Mouse (Mus musculus) gastrocnemius, adult 18-20 months (tissue): ENCODE results near the gene Hs3st2. TPM values are rescaled to one million over a fixed set of nuclear protein-coding genes. Genes with fewer than 3 reads are reported as not detected.

Source experiments
- DNase-seq: peaks from one replicate; pipeline ENCODE4 v3.0.0; 2021; ENCODE audit warnings: low spot score
- total RNA-seq, 2 experiments: library from RNA; stranded (reverse); gene quantifications; 2 replicates each; pipeline ENCODE4 v1.2.3; 2021

Hs3st2 gene
- total RNA-seq, 2 experiments from 2014 or later = not detected

DNA sequence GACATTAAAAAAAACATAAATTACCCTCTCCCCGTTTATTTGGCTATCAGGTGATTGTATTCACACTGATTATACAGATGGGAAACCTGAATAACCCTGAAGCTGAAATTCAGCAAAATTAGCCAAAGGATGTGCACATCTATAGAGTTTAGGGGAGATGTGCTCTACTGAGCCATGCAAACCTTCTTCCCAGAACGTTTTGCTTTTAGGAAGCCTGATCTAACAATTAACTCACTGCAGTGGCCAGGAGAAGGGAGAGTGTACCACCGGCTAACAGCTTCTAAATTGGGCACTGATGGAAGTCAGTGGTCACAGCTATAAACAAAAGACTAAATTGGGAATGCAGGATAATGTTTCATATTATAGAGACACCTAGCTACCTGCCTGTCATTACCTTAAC, 66.4 kb downstream of the Hs3st2 start:
- no peak for DNase-seq

GRCm38 (mm10) chr7:121460626-121461025, 69.0 kb downstream of the Hs3st2 start:
- no peak for DNase-seq

GRCm38 (mm10) chr7:121464441-121464840, 72.8 kb downstream of the Hs3st2 start:
- DNase-seq = no peak

DNA sequence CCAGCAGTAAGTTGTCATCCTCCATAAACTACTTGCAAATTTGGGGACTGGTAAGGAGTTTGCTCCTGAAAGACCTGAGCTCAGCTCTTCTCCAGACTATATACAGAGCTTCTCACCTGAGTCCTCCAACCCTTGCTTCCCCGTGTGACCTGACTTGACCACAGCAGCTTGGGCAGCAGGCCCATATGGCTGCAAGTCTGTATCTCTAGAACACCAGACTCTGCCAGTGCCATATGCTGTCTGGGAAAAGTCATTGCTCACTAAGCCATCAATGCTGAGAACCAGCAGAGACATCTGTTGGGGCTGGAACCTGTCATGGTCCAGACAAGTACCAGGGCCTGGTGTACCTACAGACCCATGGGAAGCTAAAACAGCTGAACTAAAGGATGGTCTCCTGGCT, 73.5 kb downstream of the Hs3st2 start:
- DNase-seq = no peak

DNA sequence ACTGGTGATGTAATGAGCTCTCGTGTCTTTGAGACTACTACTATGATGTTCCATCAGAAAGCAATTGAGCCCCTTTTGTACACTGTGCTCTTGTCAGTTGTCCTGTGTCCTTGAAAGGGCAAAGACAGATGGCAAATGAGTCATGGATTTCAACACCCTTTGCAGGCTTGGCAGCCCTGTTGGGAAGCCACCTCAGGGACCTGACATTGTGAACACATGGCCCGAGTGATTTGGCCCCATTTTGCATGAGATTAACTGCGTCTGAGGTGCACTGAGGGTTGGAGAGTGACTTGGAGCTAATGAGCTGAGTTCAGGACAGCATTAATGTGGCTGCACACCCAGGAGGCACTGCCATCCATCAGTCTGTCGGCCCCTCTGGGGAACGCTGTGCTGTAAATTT, 74.7 kb downstream of the Hs3st2 start:
- DNase-seq = no peak

GRCm38 (mm10) chr7:121469435-121469834, 77.8 kb downstream of the Hs3st2 start:
- DNase-seq = peak; percentile 2

- no peak for DNase-seq
Measured at GRCm38 (mm10) chr7:121478302-121478701, 86.6 kb downstream of the Hs3st2 start.

- DNase-seq = no peak
Measured at GRCm38 (mm10) chr7:121480106-121480505, 88.4 kb downstream of the Hs3st2 start.

- DNase-seq = no peak
Measured at GRCm38 (mm10) chr7:121484590-121484989, 92.9 kb downstream of the Hs3st2 start.

DNA sequence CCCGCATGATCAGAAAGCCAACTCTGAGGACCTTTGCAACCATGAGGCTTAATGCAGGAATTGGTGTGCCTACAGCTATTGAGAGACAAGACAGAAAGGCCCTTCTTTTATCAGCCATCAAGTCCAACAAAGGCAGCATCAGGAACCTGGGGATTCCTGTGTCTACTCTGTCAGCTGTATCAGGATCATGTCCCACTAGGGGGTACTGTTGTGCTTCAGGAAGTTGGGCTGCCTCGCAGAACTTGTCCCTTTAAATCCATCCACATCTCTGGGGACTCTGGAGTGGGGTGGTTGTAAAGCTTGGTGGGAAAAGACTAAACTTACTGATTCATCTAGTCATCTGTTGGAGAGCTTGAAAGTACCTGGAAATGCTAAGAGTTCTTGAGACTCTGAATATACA, 93.6 kb downstream of the Hs3st2 start:
- no peak for DNase-seq

DNA sequence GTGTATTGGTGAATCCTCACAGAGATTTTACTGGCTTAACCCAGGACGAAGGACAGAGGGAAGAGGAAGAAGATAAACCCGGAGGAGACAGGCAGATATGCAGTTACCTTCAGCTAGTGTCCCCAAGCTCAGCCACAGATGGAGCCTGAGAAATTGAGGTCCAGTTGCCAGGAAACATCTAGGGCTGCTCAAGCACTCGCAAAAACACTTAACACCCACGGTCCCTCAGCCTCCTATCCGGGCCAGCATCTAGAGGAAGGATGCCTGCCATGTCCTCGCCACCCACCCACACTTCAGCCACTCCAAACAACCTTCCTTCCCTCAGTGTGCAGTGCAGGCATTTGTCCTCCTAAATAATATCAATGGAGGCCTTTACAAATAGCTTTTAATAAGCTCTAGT, 95.6 kb downstream of the Hs3st2 start:
- no peak for DNase-seq

DNA sequence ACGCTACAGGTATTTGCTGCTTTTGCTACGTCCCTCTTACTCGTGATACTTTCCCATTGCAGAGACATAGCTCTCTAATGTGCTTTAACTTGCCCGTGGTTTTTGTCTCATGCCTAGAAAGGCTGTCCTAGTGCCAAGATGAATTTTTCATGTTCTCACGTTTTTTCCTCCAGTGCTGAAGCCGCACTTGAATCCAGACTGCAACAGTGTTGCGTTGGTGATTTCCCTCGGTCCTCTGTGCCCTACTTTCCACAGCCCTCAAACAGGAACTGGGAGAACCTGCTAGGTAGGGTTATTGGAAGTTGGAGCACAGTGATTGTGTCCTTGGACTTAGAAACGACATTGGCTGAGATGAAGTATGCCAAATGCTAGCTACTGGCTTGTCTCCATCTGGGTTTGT, 97.7 kb downstream of the Hs3st2 start:
- DNase-seq = no peak

GRCm38 (mm10) chr7:121491455-121492005, 99.9 kb downstream of the Hs3st2 start:
- DNase-seq = no peak

DNA sequence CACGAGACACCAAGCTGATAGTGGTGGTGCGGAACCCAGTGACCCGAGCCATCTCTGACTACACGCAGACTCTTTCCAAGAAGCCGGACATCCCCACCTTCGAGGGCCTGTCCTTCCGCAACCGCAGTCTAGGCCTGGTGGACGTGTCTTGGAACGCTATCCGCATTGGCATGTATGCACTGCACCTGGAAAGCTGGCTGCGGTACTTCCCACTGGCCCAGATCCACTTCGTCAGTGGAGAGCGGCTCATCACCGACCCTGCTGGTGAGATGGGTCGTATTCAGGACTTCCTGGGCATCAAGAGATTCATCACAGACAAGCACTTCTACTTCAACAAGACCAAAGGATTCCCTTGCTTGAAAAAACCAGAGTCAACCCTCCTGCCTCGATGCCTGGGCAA, 108.9 kb downstream of the Hs3st2 start:
- no peak for DNase-seq

DNA sequence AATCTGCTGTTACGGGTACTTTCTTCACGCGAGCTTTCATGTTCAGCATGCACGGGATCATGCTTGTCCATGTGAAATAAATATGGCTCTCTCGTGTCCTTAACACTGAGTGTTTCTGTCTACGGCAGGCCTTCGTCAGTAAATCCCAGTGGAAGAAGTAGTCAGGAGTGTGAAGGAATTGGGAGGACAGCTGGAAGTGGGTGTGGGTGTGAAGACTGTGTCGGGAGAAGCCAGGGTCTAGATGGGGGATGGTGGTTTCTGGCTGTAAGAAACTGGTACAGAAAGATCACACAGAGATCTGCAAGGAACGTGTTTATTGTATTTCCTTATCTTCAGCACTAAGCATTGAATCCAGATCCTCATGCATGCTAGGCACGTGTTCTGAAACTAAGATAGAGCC, 110.0 kb downstream of the Hs3st2 start:
- no peak for DNase-seq

- no peak for DNase-seq
Measured at GRCm38 (mm10) chr7:121516727-121517126, 125.1 kb downstream of the Hs3st2 start.

DNA sequence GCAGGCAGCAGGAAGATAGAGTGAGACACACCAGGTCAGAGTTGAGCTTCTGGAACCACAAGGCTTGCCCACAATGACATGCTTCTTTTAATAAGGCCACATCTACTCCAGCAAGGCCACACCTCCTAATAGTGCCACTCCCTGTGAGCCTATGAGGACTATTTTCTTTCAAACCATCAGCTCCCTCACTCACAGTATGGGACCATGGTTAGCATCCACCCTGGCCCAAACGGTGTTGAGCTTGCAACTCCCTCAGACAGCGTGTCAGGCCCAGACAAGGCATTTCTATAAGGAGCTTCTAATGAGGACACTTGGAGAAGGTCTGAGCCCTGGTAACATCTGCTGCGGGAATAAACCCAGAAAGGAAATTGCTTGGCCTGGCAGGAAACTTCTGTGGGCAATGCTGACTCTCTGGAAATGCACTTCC, 125.5 kb downstream of the Hs3st2 start:
- DNase-seq = no peak

DNA sequence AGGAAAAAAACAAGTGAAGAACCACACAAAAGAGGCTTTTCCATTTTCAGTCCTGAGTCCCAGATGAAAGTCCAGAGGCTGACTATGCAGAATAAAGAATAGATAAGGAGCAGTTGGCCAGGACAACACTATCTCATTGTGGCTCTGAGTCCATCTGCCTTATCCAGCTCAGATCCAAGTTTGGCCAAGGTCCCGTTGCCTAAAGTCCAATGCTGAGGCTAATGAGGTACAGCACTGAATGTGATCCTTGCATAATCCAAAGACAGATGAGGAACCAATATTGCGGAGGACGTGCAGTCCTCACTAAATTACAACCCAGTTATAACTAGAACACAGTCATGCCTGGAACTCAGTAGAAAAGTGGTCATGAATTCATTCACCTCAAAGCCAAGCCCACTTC, 130.5 kb downstream of the Hs3st2 start:
- no peak for DNase-seq

DNA sequence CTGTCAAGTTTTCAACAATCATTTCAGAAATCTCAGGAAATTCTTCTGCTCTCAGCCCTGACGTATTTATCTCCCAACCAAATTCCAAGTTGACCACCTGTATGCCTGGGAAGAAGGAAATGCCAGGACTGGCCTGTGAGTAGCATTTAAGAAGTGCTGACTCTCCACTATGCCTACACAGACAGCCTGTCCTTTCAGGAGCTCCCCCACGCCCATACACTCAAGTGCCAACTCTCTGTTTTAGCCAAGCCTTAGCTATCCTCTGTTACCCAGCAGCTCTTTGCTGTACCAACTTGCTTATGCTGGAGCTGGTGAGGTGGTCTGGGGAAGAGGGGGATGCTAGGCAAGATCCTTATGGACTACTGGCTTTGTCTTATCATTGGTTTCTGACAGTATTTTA, 137.4 kb downstream of the Hs3st2 start:
- no peak for DNase-seq

- no peak for DNase-seq
Measured at GRCm38 (mm10) chr7:121533639-121534038, 142.0 kb downstream of the Hs3st2 start.

- no peak for DNase-seq
Measured at GRCm38 (mm10) chr7:121534386-121534785, 142.7 kb downstream of the Hs3st2 start.

- no peak for DNase-seq
Measured at GRCm38 (mm10) chr7:121535987-121536386, 144.3 kb downstream of the Hs3st2 start.

GRCm38 (mm10) chr7:121539405-121540275, 148.0 kb downstream of the Hs3st2 start:
- peak; percentile 3 for DNase-seq
